Mouse (Mus musculus) myocyte (in vitro differentiated cells): Measurements from ENCODE around the gene Ap1g1.

ENCODE experiments used
- CEBPB ChIP-seq: IDR thresholded peaks from 2 replicates; pipeline ENCODE4 v1.6.1; 2011; ENCODE audit warnings: mild to moderate bottlenecking, moderate library complexity; ENCODE audit not compliant: poor library complexity, insufficient read depth, severe bottlenecking
- E2F4 ChIP-seq: IDR thresholded peaks from one replicate; pipeline ENCODE4 v1.6.1; 2011; ENCODE audit warnings: mild to moderate bottlenecking, control low read depth, moderate library complexity; ENCODE audit not compliant: insufficient read depth
- MAX ChIP-seq: IDR thresholded peaks from one replicate; pipeline ENCODE4 v1.6.1; 2011; ENCODE audit warnings: low read depth, mild to moderate bottlenecking, control low read depth
- MYOG ChIP-seq, 3 experiments: IDR thresholded peaks; one replicate each; pipeline ENCODE4 v1.6.1; 2011; ENCODE audit warnings: control low read depth in 2 of 3, low read depth in 2 of 3, mild to moderate bottlenecking in 2 of 3; ENCODE audit not compliant: insufficient read length in 2 of 3, control insufficient read depth in 1 of 3, insufficient read depth in 1 of 3
- POLR2A ChIP-seq: IDR thresholded peaks from one replicate; pipeline ENCODE4 v1.6.1; 2011; ENCODE audit warnings: low read depth, mild to moderate bottlenecking, control low read depth, moderate library complexity; ENCODE audit not compliant: insufficient read length
- TCF12 ChIP-seq: IDR thresholded peaks from one replicate; pipeline ENCODE4 v1.6.1; 2011; ENCODE audit warnings: mild to moderate bottlenecking, control low read depth; ENCODE audit not compliant: poor library complexity, insufficient read depth, severe bottlenecking
- USF1 ChIP-seq: IDR thresholded peaks from one replicate; pipeline ENCODE4 v1.6.1; 2011; ENCODE audit warnings: low read depth, mild to moderate bottlenecking, control low read depth, moderate library complexity

DNA sequence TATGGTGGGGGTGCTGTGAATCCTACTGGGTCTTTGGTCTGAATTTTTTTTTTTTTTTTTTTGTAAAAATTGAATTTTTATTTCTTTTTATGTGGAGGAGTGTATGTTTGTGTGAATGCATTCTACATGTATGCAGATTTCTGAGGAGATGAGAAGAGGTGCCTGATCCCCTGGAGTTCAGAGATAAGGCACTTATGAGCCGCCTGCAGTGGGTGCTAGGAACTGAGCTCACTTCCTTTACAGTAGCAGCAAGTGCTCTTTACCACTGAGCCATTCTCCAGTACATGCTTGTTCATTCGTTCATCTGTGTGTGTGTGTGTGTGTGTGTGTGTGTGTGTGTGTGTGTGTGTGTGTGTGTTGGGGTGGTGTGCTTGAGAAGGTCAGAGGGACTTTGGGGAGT is 12.6 kb downstream of the Ap1g1 start:
- TF ChIP-seq MAX = no peak
- TF ChIP-seq POLR2A = no peak
- no peak for TF ChIP-seq USF1
- no peak for TF ChIP-seq E2F4
- TF ChIP-seq TCF12 = no peak
- TF ChIP-seq CEBPB = no peak
- TF ChIP-seq MYOG (IDR thresholded peaks at IDR 0.05; ENCODE audit: control insufficient read depth in 1 of 3, insufficient read depth in 1 of 3, insufficient read length in 2 of 3, low read depth in 2 of 3) = no peak
